Mouse (Mus musculus): Measurements from ENCODE around the gene C8a.

GRCm38 (mm10) chr4:104857823-104858222 is 18.4 kb downstream of the C8a start:
- TF ChIP-seq CTCF (IDR thresholded peaks at IDR 0.05; ENCODE audit: low read depth) (no peak), EP300 (IDR thresholded peaks at IDR 0.05; ENCODE audit: low read depth) (no peak)
